In genomic region chr3:52974674-52975556, GRCm38 (mm10) we compare ENCODE assay signal across 9 mouse cellular contexts. TPM values are rescaled to one million over a fixed set of nuclear protein-coding genes. Genes with fewer than 3 reads are reported as not detected.
DNase-seq lines count a peak whose midpoint lies in the region; ATAC-seq and TF ChIP-seq lines count a peak whose summit lies in the region.
"Had no signal": no experiment of that assay in that cellular context is flagged by ENCODE, and none has a peak within 500 bp of the region (broad histone marks: within the 10 kb centered on the region; RNA-seq: fewer than 3 reads in every experiment).

No protein-coding gene starts in this region.

- H3K36me3 ChIP-seq in CH12.LX (replicated peaks in 1 of 2; ENCODE audit: control insufficient read depth in 1 of 2, insufficient read depth in 1 of 2, low read length in 1 of 2): no peaks in the 10 kb centered on the region
- no peaks in the 10 kb centered on the region for H3K36me3 ChIP-seq in forebrain, embryonic 11.5 days (ENCODE audit: control insufficient read depth, insufficient read depth, low read length)
- H3K36me3 ChIP-seq in lung, postnatal 0 days (ENCODE audit: insufficient read depth, low read length): no peaks in the 10 kb centered on the region

- no peak overlapping the region for H3K9ac ChIP-seq in CH12.LX (ENCODE audit: insufficient read depth, low read depth)
- no peak overlapping the region for H3K9ac ChIP-seq in forebrain, embryonic 11.5 days (ENCODE audit: low read length)
- H3K9ac ChIP-seq in lung, postnatal 0 days (replicated peaks; ENCODE audit: low read depth): no peak overlapping the region

- TF ChIP-seq RAD21 in CH12.LX (IDR thresholded peaks at IDR 0.05; ENCODE audit: low read depth, low read length): peak; percentile 57

- H3K79me2 ChIP-seq in CH12.LX (replicated peaks; ENCODE audit: control insufficient read depth, extremely low read depth, insufficient read depth, poor library complexity, severe bottlenecking): no peaks in the 10 kb centered on the region

- H3K4me3 ChIP-seq in CH12.LX (replicated peaks in 1 of 3; ENCODE audit: low read depth in 2 of 3, low read length in 2 of 3, poor library complexity in 1 of 3): no peak overlapping the region
- H3K4me3 ChIP-seq in forebrain, embryonic 11.5 days (ENCODE audit: low read depth, low read length): no peak overlapping the region
- no peak overlapping the region for H3K4me3 ChIP-seq in lung, postnatal 0 days (ENCODE audit: low read depth, low read length)
- H3K4me3 ChIP-seq: erythroblast, embryonic 14.5 days had no signal

- H3K27ac ChIP-seq in CH12.LX (ENCODE audit: insufficient read depth, low read depth): no peak overlapping the region
- H3K27ac ChIP-seq in forebrain, embryonic 11.5 days (ENCODE audit: low read depth, low read length): no peak overlapping the region
- H3K27ac ChIP-seq in lung, postnatal 0 days (ENCODE audit: low read length): no peak overlapping the region

- 47% methylated on average over 15 of the region's 15 CpGs for WGBS in forebrain, embryonic 11.5 days
- 45% methylated on average over 15 of the region's 15 CpGs for WGBS in lung, postnatal 0 days

- dilution Hi-C loops in CH12.LX (cut with MboI; ENCODE audit: extremely low pct_ligation_motif_present, extremely low pct_unique_long_range_greater_than_20kb, low sequenced_read_pairs): no loop called here

- no peaks in the 10 kb centered on the region for H3K27me3 ChIP-seq in CH12.LX (replicated peaks)
- H3K27me3 ChIP-seq in forebrain, embryonic 11.5 days (ENCODE audit: control insufficient read depth, insufficient read depth, low read length): no peaks in the 10 kb centered on the region
- H3K27me3 ChIP-seq in lung, postnatal 0 days (replicated peaks; ENCODE audit: insufficient read depth, low read length): no peaks in the 10 kb centered on the region

- peak in 1 of 2 experiments; percentile 74; a peak in 2 of 4 replicates for TF ChIP-seq CTCF in CH12.LX (conservative IDR thresholded peaks at IDR 0.05 in 1 of 2, IDR thresholded peaks at IDR 0.05 in 1 of 2; ENCODE audit: low read depth in 2 of 2, low read length in 2 of 2)
- peak; percentile 77 for TF ChIP-seq CTCF in brain, embryonic 14.5 days (IDR thresholded peaks at IDR 0.05; ENCODE audit: borderline replicate concordance, extremely low read depth, insufficient read depth, insufficient read length)
- TF ChIP-seq CTCF in lung, postnatal 0 days (IDR thresholded peaks at IDR 0.05): peak; percentile 88

- in situ Hi-C loops in CH12.LX (cut with MboI; ENCODE audit: low pct_ligation_motif_present, low pct_unique_long_range_greater_than_20kb, low sequenced_read_pairs): loop anchor here (10.0 kb wide), 1 partner anchor 720 kb away; no protein-coding TSS in a partner anchor

- intact Hi-C loops in heart, postnatal 10 days (cut with DNase I): loop anchor here (2.0 to 5.0 kb wide), 3 partner anchors 68 to 716 kb away; no protein-coding TSS in a partner anchor

- no peak overlapping the region for H3K4me2 ChIP-seq in CH12.LX (ENCODE audit: insufficient read depth, low read depth, poor library complexity, severe bottlenecking)
- no peak overlapping the region for H3K4me2 ChIP-seq in forebrain, embryonic 11.5 days (ENCODE audit: low read depth, low read length, severe bottlenecking)
- H3K4me2 ChIP-seq in lung, postnatal 0 days (replicated peaks; ENCODE audit: low read depth, low read length): no peak overlapping the region

- peak; percentile 47 for DNase-seq in CH12.LX (ENCODE audit: extremely low read depth)
- DNase-seq in brain, embryonic 14.5 days (ENCODE audit: low read depth): peak; percentile 76
- peak; percentile 84 for DNase-seq in forebrain, embryonic 11.5 days (ENCODE audit: low spot score)
- DNase-seq in heart, postnatal 10 days: peak; percentile 86 to 92
- peak; percentile 34 to 74 for DNase-seq in layer of hippocampus, adult 8-10 months (ENCODE audit: low spot score in 2 of 2)
- DNase-seq in lung, postnatal 0 days (ENCODE audit: low spot score): peak; percentile 74
- DNase-seq in retina, embryonic 14.5 days (ENCODE audit: low spot score): peak; percentile 84
- peak; percentile 77 to 80 for DNase-seq in thymus, postnatal 36 days

- H3K9me3 ChIP-seq in CH12.LX (replicated peaks; ENCODE audit: low read length): no peaks in the 10 kb centered on the region
- H3K9me3 ChIP-seq in forebrain, embryonic 11.5 days (ENCODE audit: control insufficient read depth, low read length): no peaks in the 10 kb centered on the region
- H3K9me3 ChIP-seq in lung, postnatal 0 days (ENCODE audit: low read length): no peaks in the 10 kb centered on the region

- peak; percentile 53; the same call in 1 of the 2 replicates for ATAC-seq in forebrain, embryonic 11.5 days (replicated peaks; ENCODE audit: low FRiP score)
- peak; percentile 73 for ATAC-seq in lung, postnatal 0 days

- TF ChIP-seq EP300 in CH12.LX (IDR thresholded peaks at IDR 0.05; ENCODE audit: low read length): no peak
- TF ChIP-seq EP300 in lung, postnatal 0 days (IDR thresholded peaks at IDR 0.05): no peak

- TF ChIP-seq POLR2A in CH12.LX (IDR thresholded peaks at IDR 0.05; ENCODE audit: low read depth, low read length): no peak
- no peak for TF ChIP-seq POLR2A in brain, embryonic 14.5 days (IDR thresholded peaks at IDR 0.05; ENCODE audit: borderline replicate concordance, extremely low read depth, insufficient read depth, insufficient read length, poor library complexity, severe bottlenecking)

- no peaks in the 10 kb centered on the region for H3K4me1 ChIP-seq in CH12.LX (ENCODE audit: control insufficient read depth in 1 of 2, insufficient read depth in 2 of 2)
- no peaks in the 10 kb centered on the region for H3K4me1 ChIP-seq in forebrain, embryonic 11.5 days (replicated peaks; ENCODE audit: control insufficient read depth, insufficient read depth, low read length)
- H3K4me1 ChIP-seq in lung, postnatal 0 days (ENCODE audit: insufficient read depth, low read depth, low read length): no peaks in the 10 kb centered on the region

TF ChIP-seq in CH12.LX, 34 proteins besides CTCF, POLR2A, EP300 and RAD21:
- TF ChIP-seq SMC3 (IDR thresholded peaks at IDR 0.05; ENCODE audit: low read depth, low read length) (peak; percentile 77), POLR2AphosphoS2 (IDR thresholded peaks at IDR 0.05; ENCODE audit: low read depth, low read length) (no peak), ZC3H11A (IDR thresholded peaks at IDR 0.05; ENCODE audit: low read depth, low read length) (0 out of 2 replicates have a peak, but pooled peaks have one; percentile 3)
TF ChIP-seq in CH12.LX: peak in this region for 2.

RNA-seq across cellular contexts. Expression of gene Cog6, which starts 42.1 kb away (rescaled TPM):
- total RNA-seq in CH12.LX (2012; rRNA removed) (17.7 and 18.4 TPM in 2 replicates), CH12.LX (2014; rRNA removed) (25.5 and 25.8 TPM in 2 replicates)
- polyA plus RNA-seq in CH12.LX (2012; ENCODE audit: insufficient read length, low read depth): 15.6 and 15.9 TPM in 2 replicates
- polyA plus RNA-seq in brain, embryonic 14.5 days (2012; rRNA removed): 44.0 and 52.4 TPM in 2 replicates
- polyA plus RNA-seq in forebrain, embryonic 11.5 days (2014; fragmentation: Nextera tagmentation; extraction: Ambion mirVana): 45.2 and 48.8 TPM in 2 replicates
- total RNA-seq in heart, postnatal 10 days (2021): 10 to 100 TPM; 52.4 to 54.1 TPM
- total RNA-seq in layer of hippocampus, adult 8-10 months (2022): 10 to 100 TPM; 36.2 to 44.2 (median 40.9) TPM
- polyA plus RNA-seq in lung, postnatal 0 days (2015; fragmentation: Nextera tagmentation; extraction: Ambion mirVana): 33.2 and 36.9 TPM in 2 replicates
